Mouse (Mus musculus): ENCODE measurements around the gene 1110051M20Rik.

DNA sequence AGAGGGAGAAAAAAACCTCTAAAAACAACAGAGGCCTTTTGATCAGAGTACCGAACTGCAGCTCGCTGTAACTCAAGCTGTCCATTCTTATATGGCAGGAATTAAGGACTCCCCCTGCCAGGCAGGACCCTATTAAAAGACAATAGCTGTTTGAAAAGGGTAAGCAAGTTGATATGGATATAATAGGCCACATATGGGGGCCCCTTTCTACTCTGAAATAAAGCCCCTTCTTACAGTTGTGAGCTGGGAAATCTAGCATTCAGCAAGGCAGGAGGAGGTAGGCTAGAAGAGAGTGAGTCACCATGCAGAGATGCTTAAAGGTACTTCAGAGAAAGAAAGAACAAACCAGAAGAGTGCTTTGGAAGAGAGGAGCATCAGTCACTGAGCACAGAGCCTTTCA lies 44.8 kb downstream of the 1110051M20Rik start:
- no peak for TF ChIP-seq EP300 (IDR thresholded peaks at IDR 0.05; ENCODE audit: insufficient read depth, low read depth, low read length)
- no peak for TF ChIP-seq CTCF (IDR thresholded peaks at IDR 0.05; ENCODE audit: low read depth, low read length)
